ENCODE assay signal across 12 mouse cellular contexts in the genomic region with DNA sequence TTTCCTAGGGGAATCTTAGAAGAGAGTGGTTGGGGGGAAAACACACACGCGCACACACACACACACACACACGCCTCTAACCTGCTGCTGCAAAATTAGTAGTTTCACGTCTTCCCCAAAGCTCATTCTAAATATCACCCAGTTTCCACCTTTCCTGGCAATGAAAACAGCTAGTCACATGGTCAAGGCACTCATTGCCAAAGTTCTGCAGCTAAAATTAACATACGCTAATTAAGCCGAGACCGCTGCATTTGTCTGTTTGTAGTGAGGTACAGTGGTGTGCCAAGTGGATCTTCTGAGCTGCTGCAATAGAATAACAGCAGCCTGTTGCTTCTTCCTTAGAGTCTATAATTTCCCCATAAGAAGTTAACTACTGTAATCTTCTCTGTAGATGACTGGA. TPM values are rescaled to one million over a fixed set of nuclear protein-coding genes. Genes with fewer than 3 reads are reported as not detected.
"Had no signal": no experiment of that assay in that cellular context is flagged by ENCODE, and none has a peak within 500 bp of the region (broad histone marks: within the 10 kb centered on the region; RNA-seq: fewer than 3 reads in every experiment).

No protein-coding gene starts in this region.

- H3K4me2 ChIP-seq: limb, embryonic 13.5 days had no signal

- H3K9me3 ChIP-seq: limb, embryonic 13.5 days had no signal

- H3K27ac ChIP-seq: kidney, postnatal 0 days; layer of hippocampus, adult 2 months; limb, embryonic 13.5 days; liver, embryonic 14.5 days had no signal

- ATAC-seq: midbrain, embryonic 16.5 days had no signal

- H3K9ac ChIP-seq: limb, embryonic 13.5 days; liver, embryonic 14.5 days had no signal

- H3K36me3 ChIP-seq: limb, embryonic 13.5 days had no signal

- DNase-seq: kidney, adult 9 months; lung, adult 18-20 months; lung, postnatal 36 days; right cerebral cortex, postnatal 25 days; thymus, postnatal 4 days had no signal

- H3K4me3 ChIP-seq: layer of hippocampus, adult 2 months; limb, embryonic 13.5 days had no signal

- H3K27me3 ChIP-seq: limb, embryonic 13.5 days had no signal

RNA-seq across cellular contexts. Expression of a gene that starts 32.5 kb away (rescaled TPM):
- total RNA-seq: liver, adult 2 months had no signal
- polyA plus RNA-seq: liver, adult 2 months; liver, embryonic 14.5 days; small intestine, adult 2 months had no signal
